Mouse (Mus musculus) leukemia stem cell, adult 10-12 weeks (primary cell): ENCODE data around the gene P4hb. TPM values are rescaled to one million over a fixed set of nuclear protein-coding genes. Genes with fewer than 3 reads are reported as not detected.

Experiments used
- polyA plus RNA-seq: library from polyadenylated mRNA; stranded (reverse); fragments of >175 nt; gene quantifications from 2 replicates; pipeline ENCODE4 v1.2.3, GENCODE M21; 2012; ENCODE audit warnings: low replicate concordance

Gene P4hb
- 998 and 1,537 TPM in 2 replicates for polyA plus RNA-seq

GRCm38 (mm10) chr11:120572752-120573584 lies at the start of gene P4hb:
TSS of gene P4hb (minus strand) at chr11:120573253.

GRCm38 (mm10) chr11:120617519-120618112 lies 44.6 kb upstream of the P4hb start, which contains the start of gene Pcyt2:
TSS of gene Pcyt2 (minus strand) at chr11:120617936.

GRCm38 (mm10) chr11:120608241-120609034 lies 35.4 kb upstream of the P4hb start, which contains the start of gene Npb:
TSS of gene Npb (plus strand) at chr11:120608477.

GRCm38 (mm10) chr11:120598283-120598989 lies 25.4 kb upstream of the P4hb start, which contains the start of the genes Alyref and Anapc11:
TSS of gene Alyref (minus strand) at chr11:120598365.
TSS of gene Anapc11 (plus strand) at chr11:120598421.

GRCm38 (mm10) chr11:120581490-120582267 lies 8.6 kb upstream of the P4hb start, which contains the start of gene Arhgdia:
TSS of gene Arhgdia (minus strand) at chr11:120581624.

GRCm38 (mm10) chr11:120550810-120551440 lies 22.1 kb downstream of the P4hb start, which contains the start of gene Ppp1r27:
TSS of gene Ppp1r27 (minus strand) at chr11:120551132.

GRCm38 (mm10) chr11:120549168-120549945 lies 23.7 kb downstream of the P4hb start, which contains the start of gene Mcrip1:
TSS of gene Mcrip1 (minus strand) at chr11:120549727.

GRCm38 (mm10) chr11:120530085-120530964 lies 42.7 kb downstream of the P4hb start, which contains the start of gene Gcgr:
TSS of gene Gcgr (plus strand) at chr11:120530699.

Other genes starting within 250 kb of the P4hb start
- 257 and 584 TPM in 2 replicates for gene Actg1, start 224.7 kb downstream of the P4hb start, polyA plus RNA-seq
- not detected in 2 replicates for gene Fscn2, start 211.7 kb downstream of the P4hb start, polyA plus RNA-seq
- gene Faap100, start 194.5 kb downstream of the P4hb start, polyA plus RNA-seq: 16.7 and 41.0 TPM in 2 replicates
- 82.3 and 226 TPM in 2 replicates for gene Nploc4, start 135.5 kb downstream of the P4hb start, polyA plus RNA-seq
- 0.17 TPM in 1 of 2 replicates, not detected in the other for gene Tspan10, start 130.6 kb downstream of the P4hb start, polyA plus RNA-seq
- gene Pde6g, start 119.8 kb downstream of the P4hb start, polyA plus RNA-seq: 0.20 and 0.28 TPM in 2 replicates
- gene Oxld1, start 115.2 kb downstream of the P4hb start, polyA plus RNA-seq: 6.7 and 11.8 TPM in 2 replicates
- 33.7 and 46.9 TPM in 2 replicates for gene Ccdc137, start 115.1 kb downstream of the P4hb start, polyA plus RNA-seq
- gene Arl16, start 105.6 kb downstream of the P4hb start, polyA plus RNA-seq: 9.5 and 17.8 TPM in 2 replicates
- gene Mrpl12, start 88.6 kb downstream of the P4hb start, polyA plus RNA-seq: 288 and 518 TPM in 2 replicates
- gene Slc25a10, start 81.4 kb downstream of the P4hb start, polyA plus RNA-seq: 94.0 and 114 TPM in 2 replicates
- not detected in 2 replicates for gene Gcgr, start 42.6 kb downstream of the P4hb start, polyA plus RNA-seq
- gene Mcrip1, start 23.5 kb downstream of the P4hb start, polyA plus RNA-seq: 63.8 and 96.4 TPM in 2 replicates
- not detected in 2 replicates for gene Ppp1r27, start 22.1 kb downstream of the P4hb start, polyA plus RNA-seq
- 596 and 1,231 TPM in 2 replicates for gene Arhgdia, start 8.4 kb upstream of the P4hb start, polyA plus RNA-seq
- 192 and 295 TPM in 2 replicates for gene Alyref, start 25.1 kb upstream of the P4hb start, polyA plus RNA-seq
- 39.8 and 162 TPM in 2 replicates for gene Anapc11, start 25.2 kb upstream of the P4hb start, polyA plus RNA-seq
- gene Npb, start 35.2 kb upstream of the P4hb start, polyA plus RNA-seq: 2.4 and 7.0 TPM in 2 replicates
- 56.6 and 107 TPM in 2 replicates for gene Pcyt2, start 44.7 kb upstream of the P4hb start, polyA plus RNA-seq
- gene Sirt7, start 52.0 kb upstream of the P4hb start, polyA plus RNA-seq: 147 and 228 TPM in 2 replicates
- gene Mafg, start 60.3 kb upstream of the P4hb start, polyA plus RNA-seq: 103 and 176 TPM in 2 replicates
- gene Pycr1, start 70.5 kb upstream of the P4hb start, polyA plus RNA-seq: 2.3 and 2.7 TPM in 2 replicates
- gene Myadml2, start 74.9 kb upstream of the P4hb start, polyA plus RNA-seq: not detected in 2 replicates
- 0.28 and 0.48 TPM in 2 replicates for gene Notum, start 87.9 kb upstream of the P4hb start, polyA plus RNA-seq
- 168 and 366 TPM in 2 replicates for gene Aspscr1, start 99.7 kb upstream of the P4hb start, polyA plus RNA-seq
- gene Cenpx, start 140.5 kb upstream of the P4hb start, polyA plus RNA-seq: 33.5 and 180 TPM in 2 replicates
- 29.3 and 37.4 TPM in 2 replicates for gene Lrrc45, start 140.7 kb upstream of the P4hb start, polyA plus RNA-seq
- gene Rac3, start 148.2 kb upstream of the P4hb start, polyA plus RNA-seq: 3.6 and 5.3 TPM in 2 replicates
- gene Dcxr, start 154.0 kb upstream of the P4hb start, polyA plus RNA-seq: 8.7 and 44.1 TPM in 2 replicates
- gene Cbr2, start 158.9 kb upstream of the P4hb start, polyA plus RNA-seq: 2.4 and 4.0 TPM in 2 replicates
- gene Hmga1b, start 189.5 kb upstream of the P4hb start, polyA plus RNA-seq: 269 and 1,219 TPM in 2 replicates
- 41.1 and 90.1 TPM in 2 replicates for gene Rfng, start 211.0 kb upstream of the P4hb start, polyA plus RNA-seq
- 35.0 and 37.0 TPM in 2 replicates for gene Gps1, start 211.0 kb upstream of the P4hb start, polyA plus RNA-seq
- gene Dus1l, start 223.2 kb upstream of the P4hb start, polyA plus RNA-seq: 123 and 193 TPM in 2 replicates